Mouse (Mus musculus): ENCODE data around the gene Lgals3bp. TPM values are rescaled to one million over a fixed set of nuclear protein-coding genes. Genes with fewer than 3 reads are reported as not detected.
A peak's percentile ranks its signal among the peaks of the same experiment; 100 is the strongest.

Lgals3bp gene
- total RNA-seq (2021) (10 to 100 TPM; 20.2 to 28.6 TPM), polyA plus RNA-seq (2012; rRNA removed) (112 and 121 TPM in 2 replicates)
- long read RNA-seq, transcript Lgals3bp-201 (6 exons, 2,330 nt), result major isoform, 13 of 24 reads
- long read RNA-seq, partial matches to known transcripts, result 8 of 24 reads
- long read RNA-seq, other reads (novel, unspliced or antisense), result 3 of 24 reads

DNA sequence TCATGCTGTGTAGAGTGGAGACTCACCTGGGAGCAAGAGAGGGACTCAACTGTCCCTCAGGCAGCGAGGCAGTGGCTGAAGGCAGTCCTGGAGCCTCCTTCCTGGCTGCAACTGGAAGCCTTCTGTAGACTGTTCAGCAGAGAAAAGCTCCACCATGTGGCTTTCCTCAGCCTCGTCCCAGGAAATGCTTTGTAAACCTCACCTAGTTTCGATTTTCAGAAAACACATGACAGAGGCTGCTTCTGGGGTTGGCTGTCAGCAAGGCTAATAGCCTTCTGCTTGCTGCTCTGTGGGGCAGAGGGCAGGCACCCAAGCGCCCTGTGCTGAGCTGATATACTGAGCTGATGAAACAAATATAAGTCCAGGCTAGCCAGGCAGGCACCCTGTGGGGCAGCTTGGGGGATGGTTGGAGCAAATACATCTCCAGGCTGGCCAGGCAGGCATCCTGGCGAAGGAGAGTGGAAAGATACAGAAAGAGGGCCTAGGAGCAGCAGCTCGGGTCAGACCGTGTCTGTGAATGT lies at the start of gene Lgals3bp:
Gene Lgals3bp (minus strand): TSS at position 333 of the 521 bp plus-strand sequence.
- Histone ChIP-seq H3K27ac (peak within 1 kb of the TSS; percentile 96), H3K36me3 (ENCODE audit: control insufficient read depth, insufficient read depth, low read length) (no peaks in the 10 kb centered on the region; the same call in 1 of the 2 replicates), H3K27me3 (ENCODE audit: control insufficient read depth, insufficient read depth, low read length) (no peaks in the 10 kb centered on the region), H3K4me3 (peak within 1 kb of the TSS; percentile 44), H3K9ac (ENCODE audit: low read depth, low read length) (peak within 1 kb of the TSS; percentile 74), H3K79me2 (replicated peaks; ENCODE audit: control insufficient read depth, insufficient read depth, low read length) (no peaks in the 10 kb centered on the region), H3K4me1 (ENCODE audit: control insufficient read depth, insufficient read depth, low read length) (peaks cover 19% of the 10 kb centered on the region)
- intact Hi-C loops (cut with DNase I), result no loop called here
- peak; percentile 72 to 79 for DNase-seq
- WGBS, result 9% methylated on average over 7 of the region's 7 CpGs
- peak; percentile 63 for TF ChIP-seq CTCF (IDR thresholded peaks at IDR 0.05)
- TF ChIP-seq POLR2A (IDR thresholded peaks at IDR 0.05; ENCODE audit: insufficient read depth, low read depth, low read length), result peak; percentile 93
- no peak for TF ChIP-seq EP300 (IDR thresholded peaks at IDR 0.05; ENCODE audit: insufficient read depth, low read depth, low read length)

DNA sequence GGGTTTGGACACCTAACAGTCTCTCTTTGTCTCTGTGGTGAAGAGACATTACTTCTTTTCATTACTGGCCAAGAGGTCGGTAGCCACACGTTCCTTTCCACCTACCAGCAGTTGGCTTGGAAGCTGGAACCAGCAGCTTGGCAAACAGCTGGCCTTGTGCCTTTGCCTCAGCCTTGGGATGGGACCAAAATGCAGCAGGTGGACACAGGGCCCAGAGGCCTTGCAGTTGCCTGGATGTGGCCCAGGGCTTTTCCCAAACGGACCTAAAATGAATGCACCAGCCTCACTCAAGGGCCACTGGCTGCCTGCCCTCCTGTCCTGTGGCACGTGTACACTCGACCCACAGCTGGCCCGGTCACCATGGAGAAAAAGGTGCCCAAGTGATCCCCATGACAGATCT lies 49.3 kb upstream of the Lgals3bp start:
- no peak overlapping the region for H3K27ac ChIP-seq
- no peak overlapping the region for H3K4me3 ChIP-seq
- intact Hi-C loops (cut with DNase I), result no loop called here
- peaks cover 10% of the 10 kb centered on the region for H3K4me1 ChIP-seq (ENCODE audit: control insufficient read depth, insufficient read depth, low read length)
- no peaks in the 10 kb centered on the region for H3K27me3 ChIP-seq (ENCODE audit: control insufficient read depth, insufficient read depth, low read length)
- H3K9ac ChIP-seq (ENCODE audit: low read depth, low read length), result no peak overlapping the region
- WGBS, result 65% methylated on average over 6 of the region's 6 CpGs
- peak in 1 of 2 experiments; percentile 35 for DNase-seq
- no peak for TF ChIP-seq CTCF (IDR thresholded peaks at IDR 0.05)
- no peak for TF ChIP-seq EP300 (IDR thresholded peaks at IDR 0.05; ENCODE audit: insufficient read depth, low read depth, low read length)
- no peak for TF ChIP-seq POLR2A (IDR thresholded peaks at IDR 0.05; ENCODE audit: insufficient read depth, low read depth, low read length)
- no peaks in the 10 kb centered on the region for H3K79me2 ChIP-seq (replicated peaks; ENCODE audit: control insufficient read depth, insufficient read depth, low read length)
- H3K36me3 ChIP-seq (ENCODE audit: control insufficient read depth, insufficient read depth, low read length), result no peaks in the 10 kb centered on the region

DNA sequence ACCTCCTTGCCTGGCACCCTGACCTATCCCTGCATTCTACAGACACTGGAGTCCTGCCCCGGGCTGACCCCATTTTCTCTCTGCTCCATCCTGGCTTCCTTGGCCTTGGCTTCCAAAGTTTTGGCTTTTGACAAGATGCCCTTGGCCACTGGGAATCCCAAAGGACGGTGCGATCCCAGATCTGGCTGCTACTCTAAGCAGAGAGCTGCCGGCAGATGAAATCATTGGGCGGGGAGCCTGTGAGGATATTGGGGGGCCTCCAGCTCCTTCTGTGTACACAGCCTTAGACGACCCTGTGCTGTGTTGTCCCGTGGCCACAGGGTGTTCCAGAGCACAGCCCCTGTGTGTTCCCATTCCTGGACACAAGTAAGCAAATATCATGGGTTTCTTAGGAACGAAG lies 46.5 kb upstream of the Lgals3bp start:
- TF ChIP-seq EP300 (IDR thresholded peaks at IDR 0.05; ENCODE audit: insufficient read depth, low read depth, low read length) (no peak), POLR2A (IDR thresholded peaks at IDR 0.05; ENCODE audit: insufficient read depth, low read depth, low read length) (no peak), CTCF (IDR thresholded peaks at IDR 0.05) (no peak)
- 73% methylated on average over 8 of the region's 8 CpGs for WGBS

DNA sequence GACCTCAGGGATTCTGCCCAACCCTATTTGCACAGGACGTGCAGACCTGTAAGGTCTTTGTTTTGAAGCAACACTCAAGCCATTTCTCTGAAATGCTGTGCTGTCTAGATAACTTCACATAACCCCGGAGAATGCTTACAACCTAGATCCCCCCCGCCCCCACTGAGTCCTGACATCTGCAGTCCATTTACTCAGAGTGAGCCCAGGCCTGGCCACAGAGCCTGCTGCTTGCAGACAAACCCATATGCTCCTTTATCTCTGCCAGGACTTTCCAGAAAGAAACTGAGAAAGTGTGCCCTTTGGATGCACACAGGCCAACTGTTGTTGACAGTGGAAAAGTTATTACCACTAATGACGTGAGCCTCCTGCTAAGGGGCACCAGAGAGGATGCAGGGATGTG lies 45.5 kb upstream of the Lgals3bp start:
- WGBS, result 64% methylated on average over 4 of the region's 4 CpGs

More for the DNA sequence above, 46.5 kb upstream of the Lgals3bp start:
- intact Hi-C loops (cut with DNase I), result no loop called here
- Histone ChIP-seq H3K4me1 (ENCODE audit: control insufficient read depth, insufficient read depth, low read length) (peaks cover 2% of the 10 kb centered on the region; the same call in 1 of the 2 replicates), H3K79me2 (replicated peaks; ENCODE audit: control insufficient read depth, insufficient read depth, low read length) (no peaks in the 10 kb centered on the region), H3K4me3 (no peak overlapping the region), H3K36me3 (ENCODE audit: control insufficient read depth, insufficient read depth, low read length) (no peaks in the 10 kb centered on the region), H3K9ac (ENCODE audit: low read depth, low read length) (no peak overlapping the region), H3K27ac (no peak overlapping the region; the same call in 1 of the 2 replicates), H3K27me3 (ENCODE audit: control insufficient read depth, insufficient read depth, low read length) (no peaks in the 10 kb centered on the region)
- DNase-seq, result peak; percentile 73 to 83

DNA sequence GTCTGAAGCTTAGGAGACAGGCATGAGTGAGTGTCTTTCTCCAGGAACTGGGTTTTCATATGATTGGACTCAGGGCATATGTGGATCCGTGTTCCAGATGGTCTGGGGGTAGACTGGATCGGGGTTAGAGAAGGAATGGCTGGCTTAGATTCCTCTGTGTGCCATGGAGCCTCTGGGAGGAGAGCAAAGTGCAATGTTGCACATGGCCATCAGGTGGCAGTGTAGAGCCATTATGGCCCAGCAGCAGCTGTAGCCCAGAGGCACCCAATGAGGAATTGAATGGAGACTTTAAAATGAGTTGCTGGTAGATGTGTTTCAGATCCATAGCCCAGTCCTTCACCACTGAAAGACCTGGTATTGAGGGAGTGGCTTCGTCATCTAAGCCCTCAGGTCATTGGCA lies 44.0 kb upstream of the Lgals3bp start:
- no peaks in the 10 kb centered on the region for H3K79me2 ChIP-seq (replicated peaks; ENCODE audit: control insufficient read depth, insufficient read depth, low read length)
- H3K4me1 ChIP-seq (ENCODE audit: control insufficient read depth, insufficient read depth, low read length), result peaks cover 13% of the 10 kb centered on the region
- DNase-seq, result peak; percentile 61 to 81
- TF ChIP-seq EP300 (IDR thresholded peaks at IDR 0.05; ENCODE audit: insufficient read depth, low read depth, low read length), result peak; percentile 98
- no peak for TF ChIP-seq POLR2A (IDR thresholded peaks at IDR 0.05; ENCODE audit: insufficient read depth, low read depth, low read length)
- TF ChIP-seq CTCF (IDR thresholded peaks at IDR 0.05), result peak; percentile 95
- intact Hi-C loops (cut with DNase I), result loop anchor here (1.0 kb wide), 2 partner anchors 45 to 293 kb away; no protein-coding TSS in a partner anchor
- H3K9ac ChIP-seq (ENCODE audit: low read depth, low read length), result no peak overlapping the region
- no peak overlapping the region for H3K27ac ChIP-seq
- WGBS, result 13% methylated on average over 3 of the region's 3 CpGs
- no peaks in the 10 kb centered on the region for H3K36me3 ChIP-seq (ENCODE audit: control insufficient read depth, insufficient read depth, low read length)
- H3K27me3 ChIP-seq (ENCODE audit: control insufficient read depth, insufficient read depth, low read length), result no peaks in the 10 kb centered on the region
- no peak overlapping the region for H3K4me3 ChIP-seq

More for the DNA sequence above, 45.5 kb upstream of the Lgals3bp start:
- H3K4me3 ChIP-seq, result no peak overlapping the region
- H3K36me3 ChIP-seq (ENCODE audit: control insufficient read depth, insufficient read depth, low read length), result no peaks in the 10 kb centered on the region
- H3K4me1 ChIP-seq (ENCODE audit: control insufficient read depth, insufficient read depth, low read length), result peaks cover 5% of the 10 kb centered on the region; the same call in 1 of the 2 replicates
- no peak overlapping the region for H3K27ac ChIP-seq
- no peaks in the 10 kb centered on the region for H3K79me2 ChIP-seq (replicated peaks; ENCODE audit: control insufficient read depth, insufficient read depth, low read length)
- intact Hi-C loops (cut with DNase I), result no loop called here
- no peaks in the 10 kb centered on the region for H3K27me3 ChIP-seq (ENCODE audit: control insufficient read depth, insufficient read depth, low read length)
- DNase-seq, result no peak
- TF ChIP-seq CTCF (IDR thresholded peaks at IDR 0.05) (no peak), POLR2A (IDR thresholded peaks at IDR 0.05; ENCODE audit: insufficient read depth, low read depth, low read length) (no peak), EP300 (IDR thresholded peaks at IDR 0.05; ENCODE audit: insufficient read depth, low read depth, low read length) (no peak)
- no peak overlapping the region for H3K9ac ChIP-seq (ENCODE audit: low read depth, low read length)

Measured in heart, adult 2 months (tissue).